Mouse (Mus musculus): ENCODE results near the gene 1700011L22Rik.

Gene 1700011L22Rik

DNA sequence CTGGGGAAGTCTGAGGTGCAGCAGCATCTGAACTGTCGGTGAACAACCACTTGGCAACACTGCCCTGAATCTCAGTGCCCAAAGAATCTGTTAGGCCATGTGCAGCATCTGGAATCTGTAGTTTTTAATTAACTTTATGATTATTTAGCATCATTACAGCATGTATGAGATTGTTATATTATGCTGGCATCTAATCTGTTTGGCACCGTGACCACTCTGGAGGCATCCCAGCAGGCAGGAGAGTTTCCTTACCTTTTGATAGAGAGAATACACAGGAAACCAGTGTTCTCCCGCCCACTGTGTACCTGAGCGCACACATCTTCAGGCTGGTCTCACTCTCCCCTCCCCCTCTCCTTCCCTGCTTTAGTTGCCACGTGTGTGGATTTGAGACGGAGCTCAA is 68.7 kb downstream of the 1700011L22Rik start:
- DNase-seq (ENCODE audit: extremely low read depth, insufficient read length, low spot score), result no peak

DNA sequence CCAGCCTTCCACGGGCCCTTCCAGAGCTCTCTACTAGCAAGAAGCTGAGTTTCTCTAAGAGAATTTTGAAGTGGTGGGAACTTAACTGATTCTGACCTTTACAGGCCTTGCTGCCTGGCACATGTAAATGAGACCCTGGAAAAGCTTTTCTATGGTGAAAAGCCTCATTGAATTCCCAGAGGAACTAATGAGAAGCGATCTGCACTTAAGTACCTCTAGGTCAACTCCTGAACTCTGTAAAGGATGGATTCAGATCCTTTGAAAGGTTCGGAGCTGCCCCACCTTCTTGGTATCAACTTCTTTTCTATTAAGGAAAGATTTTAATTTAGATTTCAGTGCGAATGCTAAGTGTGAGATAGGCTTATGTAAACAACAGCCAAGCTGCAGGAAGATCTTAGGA is 72.4 kb downstream of the 1700011L22Rik start:
- DNase-seq (ENCODE audit: extremely low read depth, insufficient read length, low spot score), result no peak

DNA sequence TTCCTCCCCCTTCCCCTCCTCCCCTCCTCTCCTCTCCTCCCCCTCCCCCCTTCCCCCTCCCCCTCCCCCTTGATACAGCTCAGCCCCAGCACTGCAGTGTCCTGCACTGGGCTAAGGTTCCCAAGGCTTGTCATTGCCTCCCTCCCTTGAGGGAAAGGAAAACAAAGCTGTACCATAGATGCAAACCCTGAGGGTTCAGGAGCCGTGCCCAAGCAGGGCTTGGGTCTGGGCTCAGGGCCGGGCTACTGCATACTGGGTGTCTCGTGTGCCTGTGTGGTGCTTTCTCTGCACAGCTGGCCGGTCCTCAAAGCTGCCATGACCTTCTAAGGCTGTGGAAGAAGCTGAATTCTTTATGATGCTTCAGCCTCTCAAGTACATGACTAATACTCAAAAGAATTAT is 74.8 kb downstream of the 1700011L22Rik start:
- DNase-seq (ENCODE audit: extremely low read depth, insufficient read length, low spot score), result no peak

DNA sequence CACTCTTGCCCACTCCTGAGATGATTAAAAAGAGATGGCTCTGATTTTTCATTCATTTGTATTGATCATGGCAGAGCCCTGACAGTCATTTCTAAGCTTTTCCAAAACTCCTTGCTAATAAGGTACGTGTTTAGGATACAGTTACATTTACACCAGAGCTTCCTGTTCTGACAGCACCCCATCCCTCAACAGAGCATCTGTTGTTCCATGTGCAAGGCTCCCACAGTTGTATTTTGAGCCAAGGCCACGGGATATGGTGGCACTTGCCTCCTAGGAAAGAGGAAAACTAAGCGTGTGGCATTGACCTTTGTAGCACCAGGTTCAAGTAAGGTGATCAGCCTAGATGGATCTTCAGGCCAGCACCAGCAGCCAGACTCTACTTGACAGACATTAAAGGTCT is 83.1 kb downstream of the 1700011L22Rik start:
- DNase-seq (ENCODE audit: extremely low read depth, insufficient read length, low spot score), result no peak

DNA sequence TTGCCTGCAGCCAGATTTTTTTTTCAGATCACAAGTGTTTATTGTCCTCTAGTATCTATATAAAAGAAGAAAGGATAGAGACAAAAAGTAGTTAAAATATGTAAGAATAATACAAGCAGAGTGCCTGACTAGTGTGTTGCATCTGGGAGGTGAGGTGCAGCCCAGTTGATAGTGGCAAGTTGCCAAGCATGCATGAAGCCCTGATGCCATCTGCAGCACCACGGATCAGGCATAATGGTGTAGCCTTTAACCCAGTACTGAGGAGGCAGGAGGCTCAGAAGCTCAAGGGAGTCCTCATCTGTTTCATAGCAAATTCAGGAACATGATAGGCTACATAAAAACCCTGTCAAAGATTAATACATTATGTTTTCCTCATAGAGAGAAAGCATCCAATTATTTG is 84.0 kb downstream of the 1700011L22Rik start:
- no peak for DNase-seq (ENCODE audit: extremely low read depth, insufficient read length, low spot score)

DNA sequence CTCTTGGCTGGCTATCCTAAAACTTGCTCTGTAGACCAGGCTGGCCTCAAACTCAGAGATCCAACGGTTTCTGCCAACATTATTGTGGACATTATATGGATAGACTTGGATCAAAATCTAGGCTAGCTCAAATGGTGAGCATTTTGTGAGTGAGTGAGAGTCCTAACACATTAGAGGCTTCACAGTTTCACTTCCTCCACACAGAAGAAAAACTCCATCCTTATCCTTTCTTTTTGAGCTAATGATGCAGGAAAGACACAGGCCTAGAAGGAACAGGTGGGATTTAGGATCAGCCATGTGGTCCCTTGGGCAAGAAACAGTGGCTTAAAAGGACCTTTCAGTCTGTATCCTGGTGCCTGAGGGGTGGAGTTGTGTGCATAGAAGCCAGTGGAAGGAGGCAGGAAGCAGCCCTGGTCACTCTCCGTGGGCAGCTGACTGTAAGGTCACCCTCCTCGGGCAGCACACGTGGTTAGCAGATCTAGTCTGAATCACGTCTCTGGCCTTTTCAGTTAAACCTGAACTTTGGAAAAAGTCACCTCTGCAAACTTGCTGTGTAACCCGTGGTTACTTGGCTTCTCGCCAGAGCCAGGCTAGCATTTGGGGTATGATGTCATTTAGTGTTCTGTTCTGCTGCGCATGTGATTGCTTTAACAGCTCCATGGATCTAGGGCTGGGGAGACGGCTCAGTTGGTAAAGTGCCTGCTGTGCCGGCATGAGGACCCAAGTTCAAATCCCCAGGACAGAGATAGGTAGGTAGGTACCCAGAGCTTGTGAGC is 85.6 kb downstream of the 1700011L22Rik start:
- DNase-seq (ENCODE audit: extremely low read depth, insufficient read length, low spot score), result peak; percentile 67

DNA sequence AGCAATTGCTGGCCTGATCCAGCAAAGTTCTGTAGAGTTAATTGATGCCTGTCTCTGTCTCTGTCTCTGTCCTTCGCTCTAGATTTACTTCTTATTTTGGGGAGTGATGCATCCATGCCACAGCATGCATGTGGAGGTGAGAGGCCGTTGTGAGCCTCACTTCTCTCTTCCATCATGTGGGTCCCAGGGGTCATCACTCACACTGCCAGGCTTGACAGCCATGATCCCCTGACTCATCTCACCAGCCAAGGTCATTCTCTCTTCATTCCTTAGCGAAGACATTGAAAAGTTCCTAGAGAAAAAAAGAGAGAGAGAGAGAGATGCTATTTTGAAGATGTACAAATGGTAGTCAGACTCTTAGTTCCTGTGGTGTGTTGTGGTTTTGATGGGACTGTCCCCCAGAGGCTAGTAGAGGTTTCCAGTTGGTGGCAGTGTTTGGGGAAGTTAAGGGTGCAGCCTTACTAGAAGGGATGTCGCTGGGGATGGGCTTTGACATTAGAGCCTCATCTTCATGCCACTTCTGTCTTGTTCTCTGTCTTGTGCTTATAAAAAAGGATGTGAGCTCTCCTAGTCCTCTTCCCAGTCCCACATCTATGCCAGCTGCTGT is 87.1 kb downstream of the 1700011L22Rik start:
- DNase-seq (ENCODE audit: extremely low read depth, insufficient read length, low spot score), result no peak
